Mouse (Mus musculus): Measurements from ENCODE around the gene Chmp2a. TPM values are rescaled to one million over a fixed set of nuclear protein-coding genes. Genes with fewer than 3 reads are reported as not detected.
A peak's percentile ranks its signal among the peaks of the same experiment; 100 is the strongest.

Chmp2a gene
- total RNA-seq, 2 experiments from 2014 or later, result 114 to 129 TPM

DNA sequence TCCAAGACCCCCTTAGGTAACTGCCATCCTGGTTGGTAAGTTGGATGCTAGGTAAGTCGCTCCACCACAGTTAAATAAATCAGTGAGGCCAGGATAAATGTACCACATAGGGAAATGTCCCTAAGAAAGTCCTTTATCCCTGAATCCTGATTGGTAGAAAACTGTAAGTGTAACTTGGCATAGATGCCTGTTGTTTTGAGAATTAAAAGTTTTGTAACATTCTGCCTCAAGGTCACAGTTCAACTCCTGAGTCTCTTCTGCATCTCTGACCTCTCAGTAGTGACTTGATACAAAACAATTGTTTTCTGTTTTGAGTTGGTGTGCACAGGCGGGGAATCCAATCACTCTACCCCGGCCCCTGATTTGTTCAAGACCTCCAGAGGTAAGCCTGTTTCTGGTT lies 35.8 kb downstream of the Chmp2a start, which contains the start of gene Trim28:
TSS of gene Trim28 (plus strand) at position 264 of the 400 bp plus-strand sequence.
- no peak for DNase-seq

DNA sequence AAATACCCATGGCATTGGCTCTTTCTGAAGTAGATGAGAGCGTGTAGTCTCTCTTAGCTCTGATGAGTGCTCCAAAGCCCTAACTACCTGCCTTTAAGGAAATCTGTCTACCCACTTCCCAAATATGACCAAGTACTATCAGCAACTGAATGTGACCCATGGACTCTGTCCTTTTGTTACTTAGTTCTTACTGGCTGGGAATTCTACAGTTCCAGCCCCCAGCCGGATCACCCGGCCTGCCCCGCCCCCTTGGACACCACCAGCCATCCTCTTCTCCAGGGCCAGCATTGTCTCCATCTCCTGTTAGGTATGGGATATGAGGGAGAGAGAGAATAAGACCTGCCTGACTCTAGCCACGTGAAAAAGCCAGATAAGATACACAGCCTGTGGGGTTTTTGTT lies 36.6 kb downstream of the Chmp2a start, which contains the start of gene Slc27a5:
TSS of gene Slc27a5 (minus strand) at position 140 of the 400 bp plus-strand sequence.
- no peak for DNase-seq

DNA sequence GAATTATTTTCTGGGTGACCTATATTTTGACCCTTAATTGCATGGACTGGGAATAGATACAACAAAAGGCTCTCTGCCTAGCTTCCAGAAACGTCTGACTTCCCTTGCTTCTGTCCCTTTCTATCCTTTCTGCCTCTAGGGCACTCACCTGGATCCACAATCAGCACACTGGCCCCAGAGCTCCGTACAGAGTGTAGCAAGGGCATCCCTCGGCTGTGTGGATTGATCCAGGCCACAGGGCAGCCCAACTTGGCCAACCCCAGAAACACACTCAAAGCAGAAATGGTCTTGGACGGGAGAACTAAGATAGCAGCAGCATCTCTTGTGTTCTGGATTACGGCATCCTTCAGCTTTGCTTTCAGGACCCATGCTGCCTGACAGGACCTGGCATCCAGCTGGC lies 37.4 kb downstream of the Chmp2a start:
- no peak for DNase-seq

DNA sequence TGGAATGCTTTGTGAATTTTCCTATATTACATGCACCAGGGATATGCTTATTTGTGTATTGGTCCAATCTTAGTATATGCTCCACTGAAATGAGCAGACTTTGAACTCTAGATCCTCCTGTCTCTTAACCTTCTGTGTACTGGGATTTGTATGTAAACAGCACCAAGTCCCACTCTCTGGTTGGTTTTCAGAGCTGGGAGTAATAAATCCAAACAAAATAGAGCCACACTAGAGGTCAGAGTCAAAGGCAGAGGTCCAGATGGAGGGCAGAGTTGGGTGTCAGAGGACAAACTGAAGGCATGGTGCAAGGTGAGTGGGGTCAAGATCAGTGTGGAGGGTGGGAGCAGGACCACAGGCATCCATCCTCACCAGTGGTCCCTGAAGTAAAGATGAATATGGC lies 38.7 kb downstream of the Chmp2a start:
- no peak for DNase-seq

DNA sequence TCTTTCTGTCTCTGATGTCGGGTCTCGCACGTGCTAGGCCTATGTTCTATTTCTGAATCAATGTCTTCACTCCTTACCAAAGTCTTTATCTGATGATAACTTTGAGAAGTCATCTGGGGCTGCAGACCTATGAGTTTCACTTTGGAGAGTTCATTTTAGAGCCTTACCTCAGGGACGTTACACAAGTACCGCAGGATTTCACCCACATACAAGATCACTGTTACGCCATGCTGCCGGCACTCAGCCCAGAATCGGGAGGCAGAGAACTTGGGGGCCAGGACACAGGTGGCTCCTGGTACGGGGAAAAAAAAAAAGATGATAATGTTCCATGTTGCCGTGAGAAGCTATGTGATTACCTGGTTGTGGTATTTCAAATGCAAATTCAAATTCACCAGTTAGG lies 41.5 kb downstream of the Chmp2a start:
- no peak for DNase-seq

DNA sequence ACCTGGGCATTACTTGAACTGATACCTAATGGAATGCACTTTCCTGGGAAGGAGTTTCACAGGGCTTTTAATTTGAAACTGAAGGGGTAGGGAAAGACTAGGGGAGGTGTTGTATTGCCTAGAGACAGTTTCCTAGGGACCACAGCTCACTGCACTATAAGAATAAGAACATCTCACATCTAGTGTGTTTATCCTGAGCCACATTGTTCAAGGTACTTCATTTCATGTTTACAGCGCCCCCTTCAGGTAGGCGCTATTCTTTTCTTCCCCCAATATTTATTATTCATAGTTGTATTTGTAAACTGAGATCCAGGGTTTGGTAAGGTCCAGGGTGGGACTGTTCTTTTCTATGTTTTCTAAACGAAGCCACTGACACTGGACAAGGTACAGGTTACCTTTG lies 42.4 kb downstream of the Chmp2a start:
- peak; percentile 37 for DNase-seq

DNA sequence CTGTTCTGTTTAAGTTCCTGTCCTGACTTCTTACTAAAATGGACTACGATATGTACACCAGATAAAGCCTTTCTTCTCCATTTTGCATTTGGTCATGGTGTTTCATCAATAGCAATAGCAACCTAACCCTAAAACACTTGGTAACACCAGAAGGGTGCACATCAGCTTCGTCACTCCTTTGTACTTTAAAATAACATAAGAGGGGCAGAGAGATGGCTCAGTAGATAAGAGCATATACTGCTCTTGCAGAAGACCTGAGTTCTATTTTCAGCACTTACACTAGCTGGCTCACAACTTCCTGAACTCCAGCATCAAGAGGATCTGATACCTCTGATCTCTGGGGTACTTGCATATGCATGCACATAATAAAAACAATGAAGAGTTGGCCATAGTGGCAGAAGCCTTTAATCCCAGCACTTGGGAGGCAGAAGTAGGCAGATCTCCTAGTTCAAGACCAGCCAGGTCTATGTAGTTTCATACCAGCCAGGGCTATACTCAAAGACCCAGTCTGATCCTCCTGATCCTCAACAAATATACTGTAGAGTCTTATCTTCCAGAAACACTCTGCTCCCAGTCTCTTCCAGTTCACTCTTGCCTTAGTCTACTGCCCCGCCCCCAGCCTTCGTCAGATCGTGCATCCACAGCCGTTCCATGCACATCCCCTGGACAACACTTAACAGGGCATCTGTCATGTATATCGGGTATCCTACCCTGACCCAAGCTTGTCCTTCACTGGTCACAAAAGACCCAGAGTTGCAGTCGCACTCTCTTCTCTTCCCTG lies 47.0 kb downstream of the Chmp2a start:
- DNase-seq, result no peak

DNA sequence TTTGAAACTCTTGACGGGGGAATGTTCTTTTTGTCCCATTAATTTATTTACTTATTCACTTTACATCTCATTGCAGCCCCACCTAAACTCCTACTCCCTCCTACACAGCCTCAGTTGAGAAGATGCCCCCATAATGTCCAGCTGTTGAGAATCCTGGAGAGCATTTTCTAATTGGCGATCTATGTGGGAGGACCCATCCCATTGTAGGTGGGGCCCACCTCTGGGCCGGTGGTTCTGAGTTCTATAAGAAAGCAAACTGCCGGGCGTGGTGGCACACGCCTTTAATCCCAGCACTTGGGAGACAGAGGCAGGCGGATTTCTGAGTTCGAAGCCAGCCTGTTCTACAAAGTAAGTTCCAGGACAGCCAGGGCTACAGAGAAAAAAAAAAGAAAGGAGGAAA lies 47.7 kb downstream of the Chmp2a start:
- no peak for DNase-seq

DNA sequence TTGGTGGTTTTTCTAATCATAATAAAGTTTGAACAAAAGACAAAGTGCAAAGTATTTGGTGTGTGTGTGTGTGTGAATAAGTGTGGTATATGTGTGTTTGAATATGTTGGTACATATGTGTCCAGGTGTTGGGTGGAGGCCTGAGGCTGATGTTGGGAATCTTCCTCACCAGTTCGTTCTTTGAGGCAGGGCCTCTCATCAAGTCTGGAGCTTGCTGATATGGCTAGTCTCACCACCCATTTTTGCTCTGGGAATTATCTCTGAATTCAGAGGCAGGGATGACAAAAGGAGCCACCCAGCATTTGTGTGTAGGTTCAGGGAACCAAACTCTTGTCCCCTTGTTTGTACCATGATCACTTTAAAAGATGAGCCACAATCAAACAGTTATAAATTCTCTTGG lies 48.9 kb downstream of the Chmp2a start:
- DNase-seq, result no peak

Other genes with a start within 250 kb of the Chmp2a start
- gene Zscan18, start 231.2 kb downstream of the Chmp2a start, total RNA-seq (2021), result 1 to 10 TPM; 4.0 to 4.6 TPM
- gene Zfp329, start 215.9 kb downstream of the Chmp2a start, total RNA-seq (2021), result 10 to 100 TPM in 1 of 2 experiments, 1 to 10 TPM in 1; 9.2 to 10.3 TPM
- 10 to 100 TPM; 21.5 to 22.4 TPM for gene Zfp110, start 200.0 kb downstream of the Chmp2a start, total RNA-seq (2021)
- gene Zfp128, start 153.6 kb downstream of the Chmp2a start, total RNA-seq (2021), result 1 to 10 TPM; 3.3 to 4.3 TPM
- 1 to 10 TPM; 7.1 to 7.3 TPM for gene Zscan22, start 137.0 kb downstream of the Chmp2a start, total RNA-seq (2021)
- gene Rps5, start 112.5 kb downstream of the Chmp2a start, total RNA-seq (2021), result 100 to 1,000 TPM; 857 to 895 TPM
- gene Rnf225, start 107.4 kb downstream of the Chmp2a start, total RNA-seq (2021), result under 1 TPM; 0.38 to 0.67 TPM
- gene Zfp324, start 69.0 kb downstream of the Chmp2a start, total RNA-seq (2021), result 1 to 10 TPM; 4.9 to 5.4 TPM
- 1 to 10 TPM; 3.3 to 4.3 TPM for gene Zfp446, start 57.0 kb downstream of the Chmp2a start, total RNA-seq (2021)
- gene Slc27a5, start 36.6 kb downstream of the Chmp2a start, total RNA-seq (2021), result not detected
- 100 to 1,000 TPM; 240 to 249 TPM for gene Trim28, start 35.7 kb downstream of the Chmp2a start, total RNA-seq (2021)
- gene Zbtb45, start 24.8 kb downstream of the Chmp2a start, total RNA-seq (2021), result 10 to 100 TPM; 11.0 to 12.1 TPM
- gene Ube2m, start 3.5 kb upstream of the Chmp2a start, total RNA-seq (2021), result 100 to 1,000 TPM; 193 to 202 TPM
- gene Mzf1, start 20.0 kb upstream of the Chmp2a start, total RNA-seq (2021), result 1 to 10 TPM; 1.2 TPM
- not detected for gene Vmn1r85, start 60.4 kb upstream of the Chmp2a start, total RNA-seq (2021)
- gene Vmn1r86, start 85.1 kb upstream of the Chmp2a start, total RNA-seq (2021), result not detected
- not detected for gene Vmn1r87, start 105.3 kb upstream of the Chmp2a start, total RNA-seq (2021)
- under 1 TPM; 0.07 to 0.12 TPM for gene Vmn1r88, start 124.8 kb upstream of the Chmp2a start, total RNA-seq (2021)
- gene Vmn1r89, start 178.2 kb upstream of the Chmp2a start, total RNA-seq (2021), result not detected
- 10 to 100 TPM; 44.3 to 45.5 TPM for gene Lig1, start 242.5 kb upstream of the Chmp2a start, total RNA-seq (2021)
- gene Zswim9, start 243.9 kb upstream of the Chmp2a start, total RNA-seq (2021), result 1 to 10 TPM; 5.8 to 6.5 TPM

Measured in heart, postnatal 4 days (tissue).